Mouse (Mus musculus) neural tube, embryonic 10.5 days (tissue): ENCODE measurements around the gene Trim6.
"Not testable (repeated sequence)": the region's sequence is repeated elsewhere in the genome, so short reads cannot be mapped to it uniquely, and the experiment has no call there.

Source experiments
- DNase-seq: peaks from one replicate; pipeline ENCODE4 v3.0.0-alpha.2; 2017; ENCODE audit warnings: low spot score; ENCODE audit errors: extremely low spot score

The Trim6 gene

GRCm38 (mm10) chr7:104218701-104219569 lies at the start of gene Trim6:
TSS of gene Trim6 (plus strand) at chr7:104218793.
- peak; percentile 64 for DNase-seq

- DNase-seq: no peak
Measured at GRCm38 (mm10) chr7:104169634-104170204, 48.9 kb upstream of the Trim6 start.

GRCm38 (mm10) chr7:104175085-104175484 lies 43.5 kb upstream of the Trim6 start:
- no peak for DNase-seq

GRCm38 (mm10) chr7:104178422-104179054 lies 40.1 kb upstream of the Trim6 start:
- DNase-seq: no peak

GRCm38 (mm10) chr7:104179074-104179473 lies 39.5 kb upstream of the Trim6 start:
- DNase-seq: no peak

GRCm38 (mm10) chr7:104183292-104183691 lies 35.3 kb upstream of the Trim6 start, which contains the start of gene Olfr648:
TSS of gene Olfr648 (minus strand) at chr7:104183392.
- DNase-seq: no peak

- no peak for DNase-seq
Measured at GRCm38 (mm10) chr7:104191275-104191674, 27.3 kb upstream of the Trim6 start.

- no peak for DNase-seq
Measured at GRCm38 (mm10) chr7:104195885-104196284, 22.7 kb upstream of the Trim6 start, which contains the start of gene Olfr649. TSS of gene Olfr649 (minus strand) at chr7:104195985.

GRCm38 (mm10) chr7:104199822-104200221 lies 18.8 kb upstream of the Trim6 start:
- DNase-seq: peak; percentile 55

- DNase-seq: no peak
Measured at GRCm38 (mm10) chr7:104206197-104206596, 12.4 kb upstream of the Trim6 start.

GRCm38 (mm10) chr7:104216011-104216535 lies 2.5 kb upstream of the Trim6 start:
- DNase-seq: no peak

- DNase-seq: no peak
Measured at GRCm38 (mm10) chr7:104217881-104218280, 712 bp upstream of the Trim6 start.

GRCm38 (mm10) chr7:104231203-104231602 lies 12.6 kb downstream of the Trim6 start:
- DNase-seq: peak; percentile 30

GRCm38 (mm10) chr7:104240857-104241256 lies 22.3 kb downstream of the Trim6 start:
- no peak for DNase-seq

- DNase-seq: no peak
Measured at GRCm38 (mm10) chr7:104243616-104244015, 25.0 kb downstream of the Trim6 start.

- DNase-seq: peak; percentile 37
Measured at GRCm38 (mm10) chr7:104244287-104245181, 25.9 kb downstream of the Trim6 start, which contains the start of gene Trim34a. TSS of gene Trim34a (plus strand) at chr7:104244457.

GRCm38 (mm10) chr7:104260380-104260779 lies 41.8 kb downstream of the Trim6 start:
- not testable (repeated sequence) for DNase-seq

GRCm38 (mm10) chr7:104265335-104265734 lies 46.7 kb downstream of the Trim6 start:
- not testable (repeated sequence) for DNase-seq

GRCm38 (mm10) chr7:104279361-104279760 lies 60.8 kb downstream of the Trim6 start:
- not testable (repeated sequence) for DNase-seq
